ENCODE assay signal across 8 mouse cellular contexts in the genomic region with DNA sequence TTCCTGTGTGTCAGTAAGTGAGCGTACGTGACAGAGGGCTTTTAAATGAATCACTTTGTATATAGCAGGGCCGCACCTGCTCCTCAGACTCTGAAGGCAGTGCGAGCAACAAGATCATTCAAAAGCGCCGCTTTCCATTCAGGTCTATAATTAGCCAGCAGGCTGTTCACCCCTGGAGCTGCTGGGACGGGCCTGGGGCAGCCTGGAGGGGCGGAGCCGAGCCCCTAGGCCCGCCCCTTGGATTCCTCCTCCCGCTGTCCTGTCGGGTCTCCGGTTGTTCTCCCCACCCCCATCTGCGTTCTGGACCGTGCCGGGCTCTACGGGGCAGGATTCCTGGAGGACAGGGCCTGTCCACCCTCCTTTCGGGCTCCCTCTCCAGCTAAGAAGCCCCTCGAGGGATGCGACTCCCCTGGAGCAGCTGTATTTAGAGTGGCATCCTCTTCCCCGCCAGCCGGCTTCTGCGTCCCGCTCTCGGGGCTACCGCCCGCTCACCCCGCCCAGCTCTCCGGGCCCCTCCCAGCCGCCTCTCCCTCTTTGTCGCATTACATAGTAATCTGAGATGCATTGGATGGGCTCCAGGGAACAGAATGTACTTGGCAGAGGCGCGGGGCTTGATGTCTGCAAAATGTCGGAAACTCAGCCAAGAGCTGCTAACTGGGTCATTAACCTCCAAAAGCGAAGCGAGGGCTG.
A peak's percentile ranks its signal among the peaks of the same experiment; 100 is the strongest.
DNase-seq lines count a peak whose midpoint lies in the region; ATAC-seq and TF ChIP-seq lines count a peak whose summit lies in the region.

No protein-coding gene starts in this region.

- ATAC-seq in heart, embryonic 11.5 days (replicated peaks; ENCODE audit: insufficient number of reproducible peaks, low FRiP score, low TSS enrichment) = peak; percentile 93
- ATAC-seq in kidney, embryonic 15.5 days (replicated peaks; ENCODE audit: low FRiP score) = peak; percentile 97
- ATAC-seq in limb, embryonic 15.5 days (ENCODE audit: insufficient number of reproducible peaks, low FRiP score, low TSS enrichment, low read depth) = peak; percentile 94
- peak; percentile 94 for ATAC-seq in midbrain, postnatal 0 days (ENCODE audit: low FRiP score)

- H3K36me3 ChIP-seq in heart, embryonic 11.5 days (ENCODE audit: control insufficient read depth, insufficient read depth, low read length) = no peaks in the 10 kb centered on the region
- H3K36me3 ChIP-seq in kidney, embryonic 15.5 days = no peaks in the 10 kb centered on the region
- H3K36me3 ChIP-seq in limb, embryonic 15.5 days = no peaks in the 10 kb centered on the region
- H3K36me3 ChIP-seq in midbrain, postnatal 0 days (ENCODE audit: insufficient read depth, low read length) = no peaks in the 10 kb centered on the region

- H3K4me3 ChIP-seq in bone marrow, adult 2 months (replicated peaks; ENCODE audit: control insufficient read depth, low read depth, low read length) = peak overlapping the region; percentile 67
- H3K4me3 ChIP-seq in embryonic fibroblast, embryonic 13.5 days (ENCODE audit: insufficient read depth, low read length) = peak overlapping the region; percentile 73
- H3K4me3 ChIP-seq in heart, embryonic 11.5 days (ENCODE audit: low read depth, low read length) = peak overlapping the region; percentile 61
- H3K4me3 ChIP-seq in kidney, embryonic 15.5 days (replicated peaks) = peak overlapping the region; percentile 66
- H3K4me3 ChIP-seq in limb, embryonic 15.5 days = peak overlapping the region; percentile 58
- peak overlapping the region; percentile 54 for H3K4me3 ChIP-seq in midbrain, postnatal 0 days (ENCODE audit: low read depth, low read length)

- 3% methylated on average over 36 of the region's 36 CpGs for WGBS in bone marrow, adult 2 months
- WGBS in heart, embryonic 11.5 days (ENCODE audit: insufficient replicate concordance) = under 1% methylated on average over 36 of the region's 36 CpGs
- under 1% methylated on average over 36 of the region's 36 CpGs for WGBS in kidney, embryonic 15.5 days
- WGBS in limb, embryonic 15.5 days = under 1% methylated on average over 36 of the region's 36 CpGs
- under 1% methylated on average over 36 of the region's 36 CpGs for WGBS in midbrain, postnatal 0 days

- peak overlapping the region; percentile 55 for H3K4me2 ChIP-seq in heart, embryonic 11.5 days
- peak overlapping the region; percentile 76 for H3K4me2 ChIP-seq in kidney, embryonic 15.5 days
- peak overlapping the region; percentile 65 for H3K4me2 ChIP-seq in limb, embryonic 15.5 days
- peak overlapping the region; percentile 89 for H3K4me2 ChIP-seq in midbrain, postnatal 0 days (ENCODE audit: low read depth, low read length, poor library complexity, severe bottlenecking)

- peak overlapping the region; percentile 54 for H3K27ac ChIP-seq in bone marrow, adult 2 months (ENCODE audit: control insufficient read depth, insufficient read depth, low read depth, low read length, poor library complexity)
- H3K27ac ChIP-seq in embryonic fibroblast, embryonic 13.5 days (ENCODE audit: insufficient read depth, low read length) = peak overlapping the region; percentile 95
- peak overlapping the region; percentile 82 for H3K27ac ChIP-seq in heart, embryonic 11.5 days (ENCODE audit: low read depth, low read length)
- H3K27ac ChIP-seq in kidney, embryonic 15.5 days = peak overlapping the region; percentile 99
- peak overlapping the region; percentile 98 for H3K27ac ChIP-seq in limb, embryonic 15.5 days
- peak overlapping the region; percentile 83 for H3K27ac ChIP-seq in midbrain, postnatal 0 days (ENCODE audit: low read depth, low read length)

- peak; percentile 99 for DNase-seq in 3134 (ENCODE audit: extremely low read depth, insufficient read length, low spot score)
- DNase-seq in midbrain, postnatal 0 days (ENCODE audit: low spot score) = peak; percentile 98
- peak; percentile 34 to 38 for DNase-seq in spleen, postnatal 14 days (ENCODE audit: low spot score in 2 of 2)

- no peaks in the 10 kb centered on the region for H3K27me3 ChIP-seq in heart, embryonic 11.5 days (ENCODE audit: control insufficient read depth, insufficient read depth, low read length)
- H3K27me3 ChIP-seq in kidney, embryonic 15.5 days = no peaks in the 10 kb centered on the region
- H3K27me3 ChIP-seq in limb, embryonic 15.5 days = 0 out of 2 replicates have a peak, but pooled peaks cover 3% of the 10 kb centered on the region
- H3K27me3 ChIP-seq in midbrain, postnatal 0 days (ENCODE audit: insufficient read depth, low read length) = no peaks in the 10 kb centered on the region

- TF ChIP-seq CTCF in bone marrow, adult 2 months (IDR thresholded peaks at IDR 0.05; ENCODE audit: control insufficient read depth, insufficient read depth, low read length) = no peak
- TF ChIP-seq CTCF in embryonic fibroblast, embryonic 13.5 days (IDR thresholded peaks at IDR 0.05; ENCODE audit: borderline replicate concordance, insufficient read depth, low read length) = no peak
- 0 out of 2 replicates have a peak, but pooled peaks have one; percentile 2 for TF ChIP-seq CTCF in midbrain, postnatal 0 days (IDR thresholded peaks at IDR 0.05)

- peak overlapping the region; percentile 84 for H3K9ac ChIP-seq in heart, embryonic 11.5 days (ENCODE audit: low read depth, low read length)
- H3K9ac ChIP-seq in kidney, embryonic 15.5 days = peak overlapping the region; percentile 69
- H3K9ac ChIP-seq in limb, embryonic 15.5 days = peak overlapping the region; percentile 39
- H3K9ac ChIP-seq in midbrain, postnatal 0 days (replicated peaks; ENCODE audit: low read length, poor library complexity, severe bottlenecking) = peak overlapping the region; percentile 70

- peaks cover 3% of the 10 kb centered on the region; the same call in 1 of the 2 replicates for H3K4me1 ChIP-seq in bone marrow, adult 2 months (ENCODE audit: control insufficient read depth, insufficient read depth, low read length)
- peaks cover 24% of the 10 kb centered on the region for H3K4me1 ChIP-seq in embryonic fibroblast, embryonic 13.5 days (ENCODE audit: control insufficient read depth, insufficient read depth, low read length)
- H3K4me1 ChIP-seq in heart, embryonic 11.5 days (ENCODE audit: control insufficient read depth, insufficient read depth, low read length) = peaks cover 17% of the 10 kb centered on the region
- peaks cover 19% of the 10 kb centered on the region for H3K4me1 ChIP-seq in kidney, embryonic 15.5 days
- H3K4me1 ChIP-seq in limb, embryonic 15.5 days = peaks cover 25% of the 10 kb centered on the region
- peaks cover 4% of the 10 kb centered on the region; the same call in 1 of the 2 replicates for H3K4me1 ChIP-seq in midbrain, postnatal 0 days (ENCODE audit: insufficient read depth, low read length)

- no peaks in the 10 kb centered on the region for H3K9me3 ChIP-seq in heart, embryonic 11.5 days (replicated peaks; ENCODE audit: control insufficient read depth, low read length)
- H3K9me3 ChIP-seq in kidney, embryonic 15.5 days (replicated peaks) = no peaks in the 10 kb centered on the region
- no peaks in the 10 kb centered on the region for H3K9me3 ChIP-seq in limb, embryonic 15.5 days
- H3K9me3 ChIP-seq in midbrain, postnatal 0 days (ENCODE audit: low read length) = no peaks in the 10 kb centered on the region

- TF ChIP-seq POLR2A in bone marrow, adult 2 months (IDR thresholded peaks at IDR 0.05; ENCODE audit: borderline replicate concordance, control insufficient read depth, low read depth, low read length) = peak; percentile 19; the same call in 1 of the 2 replicates
- TF ChIP-seq POLR2A in embryonic fibroblast, embryonic 13.5 days (IDR thresholded peaks at IDR 0.05; ENCODE audit: low read depth, low read length) = peak; percentile 69; the same call in 1 of the 2 replicates

Comparison
In these comparisons a context has a peak if more than half of its experiments do, and no peak if none do; other contexts are left out.
1. Peak in every context shown above with its lines: DNase-seq, ATAC-seq, H3K4me3 ChIP-seq and H3K27ac ChIP-seq.
2. DNase-seq: peak in every context shown above with its lines; median percentile 99 in 3134; 98 in midbrain, postnatal 0 days; 36 in spleen, postnatal 14 days.